ENCODE assay signal across 8 mouse cellular contexts in the genomic region with DNA sequence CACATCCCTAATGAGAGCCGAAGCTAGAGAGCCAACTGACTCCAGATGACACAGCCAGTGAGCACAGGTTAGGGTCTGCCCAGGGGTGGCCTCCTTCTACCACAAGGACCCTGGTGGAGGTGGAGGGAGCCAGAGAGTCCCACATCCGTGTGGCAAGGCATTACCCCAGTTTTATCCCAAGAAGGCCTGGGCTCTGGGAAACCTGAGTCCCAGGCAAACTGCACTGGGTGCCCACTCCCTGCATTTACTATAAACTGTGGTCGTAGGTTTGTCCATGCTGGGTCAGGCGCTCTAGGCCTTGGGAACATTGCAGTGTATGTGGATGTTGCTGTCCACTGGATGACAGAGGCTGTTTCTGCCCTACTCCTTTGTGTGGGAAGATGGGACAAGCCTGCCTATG. TPM values are rescaled to one million over a fixed set of nuclear protein-coding genes. Genes with fewer than 3 reads are reported as not detected.
DNase-seq lines count a peak whose midpoint lies in the region; ATAC-seq and TF ChIP-seq lines count a peak whose summit lies in the region.

No protein-coding gene starts in this region.

- peak overlapping the region; percentile 60 for H3K4me3 ChIP-seq in kidney, adult 2 months (ENCODE audit: insufficient read depth, low read depth, low read length)
- H3K4me3 ChIP-seq in bone marrow, adult 2 months (replicated peaks; ENCODE audit: control insufficient read depth, low read depth, low read length), result peak overlapping the region; percentile 60
- no peak overlapping the region for H3K4me3 ChIP-seq in embryonic facial prominence, embryonic 14.5 days (ENCODE audit: low read depth, low read length)
- peak overlapping the region; percentile 19; the same call in 1 of the 2 replicates for H3K4me3 ChIP-seq in liver, embryonic 11.5 days (ENCODE audit: low read depth, low read length)

- no peak for ATAC-seq in embryonic facial prominence, embryonic 14.5 days (ENCODE audit: low read depth)
- no peak for ATAC-seq in liver, embryonic 11.5 days (replicated peaks; ENCODE audit: low FRiP score)

- no peaks in the 10 kb centered on the region for H3K27me3 ChIP-seq in kidney, adult 2 months (replicated peaks; ENCODE audit: control insufficient read depth, insufficient read depth, low read length)
- no peaks in the 10 kb centered on the region for H3K27me3 ChIP-seq in embryonic facial prominence, embryonic 14.5 days (replicated peaks; ENCODE audit: control insufficient read depth, insufficient read depth, low read length)
- no peaks in the 10 kb centered on the region for H3K27me3 ChIP-seq in liver, embryonic 11.5 days (replicated peaks; ENCODE audit: control insufficient read depth, insufficient read depth, low read length)

- WGBS in kidney, adult 2 months, result 67% methylated on average over 4 of the region's 4 CpGs
- WGBS in bone marrow, adult 2 months, result 20% methylated on average over 4 of the region's 4 CpGs
- WGBS in embryonic facial prominence, embryonic 14.5 days, result 72% methylated on average over 4 of the region's 4 CpGs
- 76% methylated on average over 4 of the region's 4 CpGs for WGBS in liver, embryonic 11.5 days

- no peak for TF ChIP-seq POLR2A in kidney, adult 2 months (IDR thresholded peaks at IDR 0.05; ENCODE audit: low read depth, low read length)
- TF ChIP-seq POLR2A in bone marrow, adult 2 months (IDR thresholded peaks at IDR 0.05; ENCODE audit: borderline replicate concordance, control insufficient read depth, low read depth, low read length), result no peak

- TF ChIP-seq CTCF in kidney, adult 2 months (conservative IDR thresholded peaks at IDR 0.05; ENCODE audit: insufficient read depth, insufficient read length, low read depth, low read length), result no peak
- TF ChIP-seq CTCF in bone marrow, adult 2 months (IDR thresholded peaks at IDR 0.05; ENCODE audit: control insufficient read depth, insufficient read depth, low read length), result no peak

- no peaks in the 10 kb centered on the region for H3K36me3 ChIP-seq in kidney, adult 2 months (ENCODE audit: control insufficient read depth, insufficient read depth, low read length)
- peaks cover 8% of the 10 kb centered on the region; the same call in 1 of the 2 replicates for H3K36me3 ChIP-seq in embryonic facial prominence, embryonic 14.5 days (ENCODE audit: control insufficient read depth, insufficient read depth, low read length)
- H3K36me3 ChIP-seq in liver, embryonic 11.5 days (ENCODE audit: control insufficient read depth, insufficient read depth, low read length), result peaks cover 3% of the 10 kb centered on the region; the same call in 1 of the 2 replicates

- 0 out of 2 replicates have a peak overlapping the region, but pooled peaks have one; percentile 25 for H3K9ac ChIP-seq in embryonic facial prominence, embryonic 14.5 days (ENCODE audit: low read depth, low read length)
- H3K9ac ChIP-seq in liver, embryonic 11.5 days (ENCODE audit: low read depth, low read length), result peak overlapping the region; percentile 44; the same call in 1 of the 2 replicates

- H3K27ac ChIP-seq in kidney, adult 2 months (ENCODE audit: insufficient read depth, low read depth, low read length), result peak overlapping the region; percentile 69
- peak overlapping the region; percentile 58; the same call in 1 of the 2 replicates for H3K27ac ChIP-seq in bone marrow, adult 2 months (ENCODE audit: control insufficient read depth, insufficient read depth, low read depth, low read length, poor library complexity)
- peak overlapping the region; percentile 65; the same call in 1 of the 2 replicates for H3K27ac ChIP-seq in embryonic facial prominence, embryonic 14.5 days (replicated peaks; ENCODE audit: low read depth, low read length)
- peak overlapping the region; percentile 73 for H3K27ac ChIP-seq in liver, embryonic 11.5 days (ENCODE audit: low read depth, low read length)

- H3K4me1 ChIP-seq in kidney, adult 2 months (ENCODE audit: control insufficient read depth, insufficient read depth, low read length), result peaks cover 7% of the 10 kb centered on the region
- H3K4me1 ChIP-seq in bone marrow, adult 2 months (ENCODE audit: control insufficient read depth, insufficient read depth, low read length), result peaks cover 4% of the 10 kb centered on the region
- peaks cover 16% of the 10 kb centered on the region; the same call in 1 of the 2 replicates for H3K4me1 ChIP-seq in embryonic facial prominence, embryonic 14.5 days (ENCODE audit: control insufficient read depth, insufficient read depth, low read length)
- peaks cover 29% of the 10 kb centered on the region for H3K4me1 ChIP-seq in liver, embryonic 11.5 days (replicated peaks; ENCODE audit: control insufficient read depth, insufficient read depth, low read length)

- H3K4me2 ChIP-seq in embryonic facial prominence, embryonic 14.5 days (ENCODE audit: low read depth, low read length), result no peak overlapping the region
- peak overlapping the region; percentile 52 for H3K4me2 ChIP-seq in liver, embryonic 11.5 days

- DNase-seq in kidney, adult 2 months, result no peak
- no peak for DNase-seq in kidney, adult 11 months
- no peak for DNase-seq in embryonic facial prominence, embryonic 14.5 days (ENCODE audit: low spot score)
- no peak for DNase-seq in liver, embryonic 11.5 days (ENCODE audit: low spot score)
- DNase-seq in left cerebral cortex, adult 11 months (ENCODE audit: low spot score), result no peak
- DNase-seq in adipocyte (ENCODE audit: low spot score), result no peak
- no peak for DNase-seq in spleen, adult 12 weeks (ENCODE audit: low spot score)

- no peaks in the 10 kb centered on the region for H3K9me3 ChIP-seq in embryonic facial prominence, embryonic 14.5 days (ENCODE audit: control insufficient read depth, low read length)
- no peaks in the 10 kb centered on the region for H3K9me3 ChIP-seq in liver, embryonic 11.5 days (ENCODE audit: control insufficient read depth, low read length)

RNA-seq across cellular contexts. Expression of gene Lgals3bp, which starts 0.7 kb away (rescaled TPM):
- polyA plus RNA-seq in kidney, adult 2 months (2012; rRNA removed), result 360 and 363 TPM in 2 replicates
- polyA plus RNA-seq in bone marrow, adult 2 months (2011; ENCODE audit: insufficient read depth, insufficient read length, low replicate concordance, missing spikeins), result 43.9 and 52.7 TPM in 2 replicates
- 11.8 and 14.2 TPM in 2 replicates for polyA plus RNA-seq in embryonic facial prominence, embryonic 14.5 days (2014; fragmentation: Nextera tagmentation; extraction: Ambion mirVana)
- 23.3 and 27.8 TPM in 2 replicates for polyA plus RNA-seq in liver, embryonic 11.5 days (2014; fragmentation: Nextera tagmentation; extraction: Ambion mirVana)

RNA-seq across cellular contexts. Expression of gene Cant1, which starts 17.7 kb away (rescaled TPM):
- polyA plus RNA-seq in kidney, adult 2 months (2012; rRNA removed), result 42.6 and 53.0 TPM in 2 replicates
- 8.3 and 14.6 TPM in 2 replicates for polyA plus RNA-seq in bone marrow, adult 2 months (2011; ENCODE audit: insufficient read depth, insufficient read length, low replicate concordance, missing spikeins)
- 30.8 and 30.9 TPM in 2 replicates for polyA plus RNA-seq in embryonic facial prominence, embryonic 14.5 days (2014; fragmentation: Nextera tagmentation; extraction: Ambion mirVana)
- polyA plus RNA-seq in liver, embryonic 11.5 days (2014; fragmentation: Nextera tagmentation; extraction: Ambion mirVana), result 21.1 and 21.6 TPM in 2 replicates

RNA-seq across cellular contexts. Expression of gene C1qtnf1, which starts 26.8 kb away (rescaled TPM):
- 22.8 and 24.2 TPM in 2 replicates for polyA plus RNA-seq in kidney, adult 2 months (2012; rRNA removed)
- polyA plus RNA-seq in bone marrow, adult 2 months (2011; ENCODE audit: insufficient read depth, insufficient read length, low replicate concordance, missing spikeins), result 1.5 and 1.8 TPM in 2 replicates
- polyA plus RNA-seq in embryonic facial prominence, embryonic 14.5 days (2014; fragmentation: Nextera tagmentation; extraction: Ambion mirVana), result 14.3 and 15.9 TPM in 2 replicates
- polyA plus RNA-seq in liver, embryonic 11.5 days (2014; fragmentation: Nextera tagmentation; extraction: Ambion mirVana), result 4.6 and 5.0 TPM in 2 replicates

RNA-seq across cellular contexts. Expression of gene Timp2, which starts 45.7 kb away (rescaled TPM):
- 78.7 and 83.3 TPM in 2 replicates for polyA plus RNA-seq in kidney, adult 2 months (2012; rRNA removed)
- polyA plus RNA-seq in bone marrow, adult 2 months (2011; ENCODE audit: insufficient read depth, insufficient read length, low replicate concordance, missing spikeins), result 6.5 and 37.6 TPM in 2 replicates
- 182 and 196 TPM in 2 replicates for polyA plus RNA-seq in embryonic facial prominence, embryonic 14.5 days (2014; fragmentation: Nextera tagmentation; extraction: Ambion mirVana)
- polyA plus RNA-seq in liver, embryonic 11.5 days (2014; fragmentation: Nextera tagmentation; extraction: Ambion mirVana), result 17.8 and 18.1 TPM in 2 replicates

RNA-seq across cellular contexts. Expression of gene Cep295nl, which starts 58.9 kb away (rescaled TPM):
- polyA plus RNA-seq in kidney, adult 2 months (2012; rRNA removed), result 0.06 and 0.07 TPM in 2 replicates
- polyA plus RNA-seq in bone marrow, adult 2 months (2011; ENCODE audit: insufficient read depth, insufficient read length, low replicate concordance, missing spikeins), result 1.4 and 1.5 TPM in 2 replicates
- 0.63 and 1.2 TPM in 2 replicates for polyA plus RNA-seq in embryonic facial prominence, embryonic 14.5 days (2014; fragmentation: Nextera tagmentation; extraction: Ambion mirVana)
- polyA plus RNA-seq in liver, embryonic 11.5 days (2014; fragmentation: Nextera tagmentation; extraction: Ambion mirVana), result 0.14 TPM in 1 of 2 replicates, not detected in the other
